Mouse (Mus musculus) intestine, embryonic 15.5 days (tissue): ENCODE data around the gene Slc25a22. TPM values are rescaled to one million over a fixed set of nuclear protein-coding genes. Genes with fewer than 3 reads are reported as not detected.

ENCODE experiments used
- ATAC-seq: fragments of 200-750 bp; cut with Nextera tagmentation; 2 replicates; pipeline ENCODE4 v1.8.0; 2017; ENCODE audit warnings: moderate TSS enrichment, moderate library complexity
- H3K27ac ChIP-seq: fragments of 300-500 bp; sonication (generic); 2 replicates; pipeline ENCODE4 v1.5.1; 2015; ENCODE audit warnings: mild to moderate bottlenecking, inconsistent platforms
- H3K27me3 ChIP-seq: fragments of 300-500 bp; sonication (generic); replicated peaks from 2 replicates; pipeline ENCODE4 v1.6.1; 2015; ENCODE audit warnings: inconsistent platforms
- H3K36me3 ChIP-seq: fragments of 300-500 bp; sonication (generic); 2 replicates; pipeline ENCODE4 v1.6.1; 2015; ENCODE audit warnings: inconsistent platforms
- H3K4me1 ChIP-seq: fragments of 300-500 bp; sonication (generic); replicated peaks from 2 replicates; pipeline ENCODE4 v1.6.1; 2015; ENCODE audit warnings: inconsistent platforms
- H3K4me2 ChIP-seq: fragments of 300-500 bp; sonication (generic); replicated peaks from 2 replicates; pipeline ENCODE4 v1.6.1; 2015; ENCODE audit warnings: mild to moderate bottlenecking, inconsistent platforms
- H3K4me3 ChIP-seq: fragments of 300-500 bp; sonication (generic); replicated peaks from 2 replicates; pipeline ENCODE4 v1.5.1; 2015; ENCODE audit warnings: inconsistent platforms
- H3K9ac ChIP-seq: fragments of 300-500 bp; sonication (generic); 2 replicates; pipeline ENCODE4 v1.6.1; 2015; ENCODE audit warnings: inconsistent platforms
- H3K9me3 ChIP-seq: fragments of 300-500 bp; sonication (generic); 2 replicates; pipeline ENCODE4 v1.6.1; 2016; ENCODE audit warnings: inconsistent platforms
- WGBS: fragments of 180-500 bp; shearing (Covaris S2); methylation state at CpG from one replicate; pipeline ENCODE4 v1.1.7; 2015; 5-methylcytosine and 5-hydroxymethylcytosine counted together
- polyA plus RNA-seq: library from polyadenylated mRNA; unstranded; fragments of >200 nt; fragmentation: Nextera tagmentation; extraction: Ambion mirVana; gene quantifications from 2 replicates; pipeline ENCODE4 v1.2.1, GENCODE M21; 2015

Gene Slc25a22
- polyA plus RNA-seq, 1 experiment from 2014 or later: 28.5 TPM

GRCm38 (mm10) chr7:141478270-141478748 lies 40.6 kb upstream of the Slc25a22 start:
- Histone ChIP-seq H3K27ac (peak overlapping the region; percentile 97), H3K9ac (0 out of 2 replicates have a peak overlapping the region, but pooled peaks have one; percentile 1)

GRCm38 (mm10) chr7:141477578-141478269 lies 40.0 kb upstream of the Slc25a22 start:
- Histone ChIP-seq H3K4me2 (peak overlapping the region; percentile 83), H3K9ac (peak overlapping the region; percentile 79; the same call in 1 of the 2 replicates), H3K4me1 (peaks cover 60% of the 10 kb centered on the region), H3K27ac (peak overlapping the region; percentile 97), H3K27me3 (peaks cover 10% of the 10 kb centered on the region), H3K4me3 (no peak overlapping the region), H3K9me3 (no peaks in the 10 kb centered on the region), H3K36me3 (peaks cover under 1% of the 10 kb centered on the region; the same call in 1 of the 2 replicates)
- WGBS: 27% methylated on average over 4 of the region's 4 CpGs
- no peak for ATAC-seq

More at GRCm38 (mm10) chr7:141478270-141478748, 40.6 kb upstream of the Slc25a22 start:
- Histone ChIP-seq H3K27me3 (peaks cover 11% of the 10 kb centered on the region), H3K36me3 (no peaks in the 10 kb centered on the region), H3K9me3 (no peaks in the 10 kb centered on the region), H3K4me2 (peak overlapping the region; percentile 83; the same call in 1 of the 2 replicates), H3K4me1 (peaks cover 61% of the 10 kb centered on the region), H3K4me3 (no peak overlapping the region)
- no peak for ATAC-seq
- WGBS: 47% methylated on average over 5 of the region's 5 CpGs

- WGBS: 11% methylated on average over 7 of the region's 7 CpGs
- Histone ChIP-seq H3K27ac (peak overlapping the region; percentile 97), H3K27me3 (peaks cover 3% of the 10 kb centered on the region), H3K9ac (peak overlapping the region; percentile 79), H3K4me2 (peak overlapping the region; percentile 83), H3K9me3 (no peaks in the 10 kb centered on the region), H3K36me3 (peaks cover 3% of the 10 kb centered on the region; the same call in 1 of the 2 replicates), H3K4me1 (peaks cover 53% of the 10 kb centered on the region), H3K4me3 (peak overlapping the region; percentile 69)
- ATAC-seq: no peak
These were observed 39.3 kb upstream of the Slc25a22 start for GRCm38 (mm10) chr7:141476981-141477370.

- peaks cover 47% of the 10 kb centered on the region for H3K4me1 ChIP-seq
- peak; percentile 73 for ATAC-seq
These were observed 38.7 kb upstream of the Slc25a22 start for GRCm38 (mm10) chr7:141476226-141476980.

GRCm38 (mm10) chr7:141475805-141476158 lies 38.1 kb upstream of the Slc25a22 start:
- WGBS: under 1% methylated on average over 12 of the region's 12 CpGs
- Histone ChIP-seq H3K27ac (peak overlapping the region; percentile 97), H3K27me3 (no peaks in the 10 kb centered on the region), H3K4me3 (peak overlapping the region; percentile 69), H3K4me2 (peak overlapping the region; percentile 83), H3K9ac (peak overlapping the region; percentile 79), H3K9me3 (no peaks in the 10 kb centered on the region), H3K4me1 (peaks cover 42% of the 10 kb centered on the region), H3K36me3 (peaks cover 11% of the 10 kb centered on the region; the same call in 1 of the 2 replicates)
- ATAC-seq: peak; percentile 3

More at GRCm38 (mm10) chr7:141476226-141476980, 38.7 kb upstream of the Slc25a22 start:
- Histone ChIP-seq H3K9me3 (no peaks in the 10 kb centered on the region), H3K36me3 (peaks cover 5% of the 10 kb centered on the region; the same call in 1 of the 2 replicates), H3K27ac (peak overlapping the region; percentile 97), H3K4me2 (peak overlapping the region; percentile 83), H3K4me3 (peak overlapping the region; percentile 69), H3K27me3 (no peaks in the 10 kb centered on the region), H3K9ac (peak overlapping the region; percentile 79)
- under 1% methylated on average over 17 of the region's 17 CpGs for WGBS

- Histone ChIP-seq H3K9me3 (no peaks in the 10 kb centered on the region), H3K4me2 (peak within 1 kb of the TSS; percentile 83), H3K4me3 (peak within 1 kb of the TSS; percentile 69), H3K27me3 (no peaks in the 10 kb centered on the region), H3K9ac (peak within 1 kb of the TSS; percentile 79), H3K36me3 (peaks cover 17% of the 10 kb centered on the region), H3K27ac (peak within 1 kb of the TSS; percentile 97), H3K4me1 (peaks cover 42% of the 10 kb centered on the region)
- under 1% methylated on average over 87 of the region's 87 CpGs for WGBS
- peak; percentile 82 for ATAC-seq
These were observed 37.5 kb upstream of the Slc25a22 start, which contains the start of the genes Polr2l and Tspan4 for GRCm38 (mm10) chr7:141475011-141475804. Gene Polr2l (minus strand): TSS chr7:141475132. Gene Tspan4 (plus strand): TSS chr7:141475240.

- H3K4me2 ChIP-seq: peak overlapping the region; percentile 83
- WGBS: 8% methylated on average over 5 of the region's 5 CpGs
- H3K4me3 ChIP-seq: peak overlapping the region; percentile 69
- peaks cover 50% of the 10 kb centered on the region for H3K4me1 ChIP-seq
- no peaks in the 10 kb centered on the region for H3K9me3 ChIP-seq
- no peak for ATAC-seq
- H3K27ac ChIP-seq: no peak overlapping the region
- H3K36me3 ChIP-seq: peaks cover 22% of the 10 kb centered on the region
- H3K27me3 ChIP-seq: no peaks in the 10 kb centered on the region
- peak overlapping the region; percentile 79 for H3K9ac ChIP-seq
These were observed 36.5 kb upstream of the Slc25a22 start for GRCm38 (mm10) chr7:141474160-141474559.

- Histone ChIP-seq H3K27me3 (no peaks in the 10 kb centered on the region), H3K9me3 (no peaks in the 10 kb centered on the region), H3K4me1 (peaks cover 56% of the 10 kb centered on the region), H3K4me3 (no peak overlapping the region), H3K9ac (no peak overlapping the region), H3K4me2 (no peak overlapping the region), H3K27ac (no peak overlapping the region), H3K36me3 (peaks cover 22% of the 10 kb centered on the region)
- no peak for ATAC-seq
- 80% methylated on average over 6 of the region's 6 CpGs for WGBS
These were observed 35.1 kb upstream of the Slc25a22 start for GRCm38 (mm10) chr7:141472763-141473162.

- Histone ChIP-seq H3K36me3 (peaks cover 22% of the 10 kb centered on the region), H3K4me3 (no peak overlapping the region), H3K9me3 (no peaks in the 10 kb centered on the region), H3K9ac (no peak overlapping the region), H3K4me1 (peaks cover 51% of the 10 kb centered on the region), H3K4me2 (no peak overlapping the region), H3K27ac (no peak overlapping the region), H3K27me3 (no peaks in the 10 kb centered on the region)
- 75% methylated on average over 6 of the region's 6 CpGs for WGBS
- no peak for ATAC-seq
These were observed 34.5 kb upstream of the Slc25a22 start for GRCm38 (mm10) chr7:141472226-141472625.

GRCm38 (mm10) chr7:141471236-141471635 lies 33.5 kb upstream of the Slc25a22 start:
- no peak overlapping the region for H3K27ac ChIP-seq
- WGBS: 83% methylated on average over 1 of the region's 1 CpGs
- H3K4me2 ChIP-seq: no peak overlapping the region
- H3K4me3 ChIP-seq: no peak overlapping the region
- no peak overlapping the region for H3K9ac ChIP-seq
- H3K27me3 ChIP-seq: 0 out of 2 replicates have a peak, but pooled peaks cover 4% of the 10 kb centered on the region
- H3K9me3 ChIP-seq: no peaks in the 10 kb centered on the region
- no peak for ATAC-seq
- H3K36me3 ChIP-seq: peaks cover 22% of the 10 kb centered on the region
- peaks cover 49% of the 10 kb centered on the region for H3K4me1 ChIP-seq

GRCm38 (mm10) chr7:141470637-141470944 lies 32.9 kb upstream of the Slc25a22 start:
- Histone ChIP-seq H3K36me3 (peaks cover 22% of the 10 kb centered on the region), H3K27ac (no peak overlapping the region), H3K27me3 (0 out of 2 replicates have a peak, but pooled peaks cover 4% of the 10 kb centered on the region), H3K9ac (no peak overlapping the region), H3K9me3 (no peaks in the 10 kb centered on the region), H3K4me1 (peaks cover 43% of the 10 kb centered on the region), H3K4me3 (no peak overlapping the region), H3K4me2 (no peak overlapping the region)
- 98% methylated on average over 10 of the region's 10 CpGs for WGBS
- ATAC-seq: no peak
